Mouse (Mus musculus) midbrain, embryonic 13.5 days (tissue): ENCODE data around the gene Ifitm2. TPM values are rescaled to one million over a fixed set of nuclear protein-coding genes. Genes with fewer than 3 reads are reported as not detected.

ENCODE experiments used
- ATAC-seq: fragments of 200-750 bp; cut with Nextera tagmentation; 2 replicates; pipeline ENCODE4 v1.8.0; 2017; ENCODE audit warnings: mild to moderate bottlenecking, moderate TSS enrichment, moderate library complexity
- H3K27ac ChIP-seq: fragments of 300-500 bp; sonication (generic); 2 replicates; pipeline ENCODE4 v1.5.1; 2015; ENCODE audit warnings: inconsistent platforms, mild to moderate bottlenecking, moderate library complexity
- H3K27me3 ChIP-seq: fragments of 300-500 bp; sonication (generic); 2 replicates; pipeline ENCODE4 v1.6.1; 2015; ENCODE audit warnings: mild to moderate bottlenecking, inconsistent platforms
- H3K36me3 ChIP-seq: fragments of 300-500 bp; sonication (generic); 2 replicates; pipeline ENCODE4 v1.6.1; 2015; ENCODE audit warnings: mild to moderate bottlenecking, inconsistent platforms
- H3K4me1 ChIP-seq: fragments of 300-500 bp; sonication (generic); replicated peaks from 2 replicates; pipeline ENCODE4 v1.6.1; 2015; ENCODE audit warnings: inconsistent platforms
- H3K4me2 ChIP-seq: fragments of 300-500 bp; sonication (generic); replicated peaks from 2 replicates; pipeline ENCODE4 v1.6.1; 2015; ENCODE audit warnings: moderate library complexity, mild to moderate bottlenecking, inconsistent platforms
- H3K4me3 ChIP-seq: fragments of 300-500 bp; sonication (generic); replicated peaks from 2 replicates; pipeline ENCODE4 v1.5.1; 2015; ENCODE audit warnings: mild to moderate bottlenecking, inconsistent platforms
- H3K9ac ChIP-seq: fragments of 300-500 bp; sonication (generic); replicated peaks from 2 replicates; pipeline ENCODE4 v1.6.1; 2015; ENCODE audit warnings: mild to moderate bottlenecking, inconsistent platforms
- H3K9me3 ChIP-seq: fragments of 300-500 bp; sonication (generic); 2 replicates; pipeline ENCODE4 v1.6.1; 2016; ENCODE audit warnings: mild to moderate bottlenecking, inconsistent platforms
- WGBS: fragments of 180-500 bp; shearing (Covaris S2); methylation state at CpG from one replicate; pipeline ENCODE4 v1.1.7; 2015; 5-methylcytosine and 5-hydroxymethylcytosine counted together
- polyA plus RNA-seq: library from polyadenylated mRNA; unstranded; fragments of >200 nt; fragmentation: Nextera tagmentation; extraction: Ambion mirVana; gene quantifications from 2 replicates; pipeline ENCODE4 v1.2.1, GENCODE M21; 2015

Gene Ifitm2
- polyA plus RNA-seq, 1 experiment from 2014 or later = 144 TPM

DNA sequence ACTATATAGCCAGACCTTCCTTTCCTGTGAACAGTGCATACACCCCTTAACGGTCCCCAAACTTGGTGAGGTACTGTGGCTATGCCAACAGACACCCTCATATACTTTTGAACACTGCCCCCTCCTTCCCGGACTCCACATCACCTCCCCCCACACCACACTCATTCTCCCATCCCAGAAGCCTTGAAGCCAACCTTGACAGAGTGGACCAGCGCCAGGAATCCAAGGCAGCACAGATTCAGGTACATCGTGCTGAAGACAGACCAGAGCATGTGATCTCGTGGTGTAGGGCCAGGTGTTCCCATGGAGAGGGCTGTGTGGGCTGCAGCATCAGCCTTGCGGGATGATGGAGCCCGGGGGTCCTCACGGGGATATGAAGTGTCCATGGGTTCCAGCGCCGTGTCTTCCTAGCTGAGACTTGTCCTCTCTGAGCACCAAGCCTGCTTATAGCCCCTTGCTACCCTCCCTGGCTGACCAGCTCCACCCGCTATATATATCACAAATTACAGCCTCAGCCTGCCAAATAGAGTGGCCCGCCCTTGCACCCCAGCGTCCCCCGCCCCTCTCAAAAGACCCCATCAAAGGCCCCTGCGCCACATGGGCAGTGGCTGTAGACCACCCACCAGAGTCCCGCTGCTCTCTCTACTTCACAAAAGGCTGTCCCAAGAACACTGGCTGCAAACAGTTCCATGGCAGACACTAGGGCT lies 5.8 kb downstream of the Ifitm2 start, which contains the start of gene Ifitm5:
Gene Ifitm5 (minus strand): TSS at position 468 of the 707 bp plus-strand sequence.
- no peak for ATAC-seq
- Histone ChIP-seq H3K27me3 (no peaks in the 10 kb centered on the region), H3K4me2 (no peak within 1 kb of the TSS), H3K4me1 (peaks cover 23% of the 10 kb centered on the region), H3K36me3 (0 out of 2 replicates have a peak, but pooled peaks cover 5% of the 10 kb centered on the region), H3K9me3 (no peaks in the 10 kb centered on the region), H3K4me3 (no peak within 1 kb of the TSS), H3K27ac (no peak within 1 kb of the TSS), H3K9ac (no peak within 1 kb of the TSS)
- WGBS = 78% methylated on average over 16 of the region's 16 CpGs

DNA sequence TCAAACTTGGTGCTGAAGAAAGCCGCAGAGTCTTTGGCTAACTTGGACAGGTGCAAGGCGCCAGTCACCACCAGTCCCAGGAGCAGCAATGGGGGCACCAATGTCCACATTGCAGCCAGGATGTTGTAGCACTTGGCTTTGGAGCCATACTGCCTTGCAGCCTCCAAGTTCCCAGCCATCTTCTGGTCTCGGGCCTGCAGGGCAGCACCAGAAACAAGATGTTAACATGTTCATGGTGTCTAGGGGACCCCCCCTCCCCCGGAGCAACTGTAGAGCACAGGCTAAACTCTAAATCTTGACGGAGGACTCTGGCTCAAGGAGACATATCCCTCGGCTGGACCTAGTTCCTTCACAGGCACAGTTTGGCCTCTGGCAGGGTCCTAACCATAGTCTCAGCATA lies 6.5 kb downstream of the Ifitm2 start:
- Histone ChIP-seq H3K27ac (no peak overlapping the region), H3K4me3 (no peak overlapping the region), H3K27me3 (no peaks in the 10 kb centered on the region), H3K36me3 (0 out of 2 replicates have a peak, but pooled peaks cover 5% of the 10 kb centered on the region), H3K4me2 (no peak overlapping the region), H3K9me3 (no peaks in the 10 kb centered on the region), H3K4me1 (peaks cover 16% of the 10 kb centered on the region), H3K9ac (no peak overlapping the region)
- no peak for ATAC-seq
- 90% methylated on average over 6 of the region's 6 CpGs for WGBS

DNA sequence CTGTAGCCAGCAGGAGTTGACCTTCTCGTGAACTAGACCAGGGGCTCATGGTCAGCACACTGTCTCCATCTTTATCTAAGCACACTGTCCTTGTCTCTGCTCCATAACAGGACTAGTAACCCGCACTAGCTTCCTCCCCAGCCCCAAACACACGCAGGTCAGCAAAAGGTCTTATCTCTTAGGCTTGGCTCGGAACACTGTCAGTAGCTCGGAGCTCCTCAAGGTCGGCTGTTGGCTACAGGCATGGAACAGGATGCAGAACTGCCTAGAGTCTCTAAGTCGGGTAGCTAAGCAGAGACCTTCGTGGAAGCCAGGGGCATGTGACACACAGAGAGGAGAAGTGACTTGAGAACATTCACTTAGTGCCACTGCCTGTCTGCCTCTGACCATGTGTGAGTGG lies 7.6 kb downstream of the Ifitm2 start:
- H3K27ac ChIP-seq = no peak overlapping the region
- H3K9ac ChIP-seq = no peak overlapping the region
- no peak overlapping the region for H3K4me3 ChIP-seq
- H3K9me3 ChIP-seq = no peaks in the 10 kb centered on the region
- H3K4me1 ChIP-seq = peaks cover 14% of the 10 kb centered on the region
- no peak overlapping the region for H3K4me2 ChIP-seq
- ATAC-seq = no peak
- 90% methylated on average over 8 of the region's 8 CpGs for WGBS
- 0 out of 2 replicates have a peak, but pooled peaks cover 5% of the 10 kb centered on the region for H3K36me3 ChIP-seq
- no peaks in the 10 kb centered on the region for H3K27me3 ChIP-seq

- H3K27ac ChIP-seq = no peak overlapping the region
- H3K4me2 ChIP-seq = no peak overlapping the region
- H3K36me3 ChIP-seq = 0 out of 2 replicates have a peak, but pooled peaks cover 5% of the 10 kb centered on the region
- no peak overlapping the region for H3K4me3 ChIP-seq
- H3K4me1 ChIP-seq = peaks cover 19% of the 10 kb centered on the region
- H3K9ac ChIP-seq = no peak overlapping the region
- no peaks in the 10 kb centered on the region for H3K9me3 ChIP-seq
- H3K27me3 ChIP-seq = no peaks in the 10 kb centered on the region
- WGBS = 75% methylated on average over 7 of the region's 7 CpGs
- no peak for ATAC-seq
These were observed 8.8 kb downstream of the Ifitm2 start for GRCm38 (mm10) chr7:140946980-140947379.

DNA sequence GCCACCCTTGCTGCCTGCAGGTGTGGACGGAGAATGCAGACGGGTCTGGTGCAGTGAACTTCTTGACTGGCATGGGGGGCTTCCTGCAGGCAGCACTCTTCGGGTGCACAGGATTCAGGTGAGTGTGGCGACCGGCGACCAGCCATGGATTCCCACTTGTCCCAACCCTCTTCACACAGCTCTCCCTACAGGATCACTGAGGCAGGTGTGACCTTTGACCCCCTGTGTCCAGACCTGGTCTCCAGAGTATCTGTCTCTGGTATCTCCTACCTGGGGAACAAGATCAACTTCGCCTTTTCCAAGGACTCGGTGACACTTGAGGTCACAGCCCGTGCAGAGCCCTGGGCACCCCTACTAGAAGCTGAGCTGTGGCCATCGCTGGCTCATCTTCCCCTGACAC lies 9.5 kb downstream of the Ifitm2 start:
- no peaks in the 10 kb centered on the region for H3K9me3 ChIP-seq
- ATAC-seq = no peak
- WGBS = 87% methylated on average over 10 of the region's 10 CpGs
- no peak overlapping the region for H3K4me2 ChIP-seq
- no peak overlapping the region for H3K9ac ChIP-seq
- peaks cover 24% of the 10 kb centered on the region for H3K4me1 ChIP-seq
- no peaks in the 10 kb centered on the region for H3K27me3 ChIP-seq
- no peak overlapping the region for H3K27ac ChIP-seq
- H3K36me3 ChIP-seq = 0 out of 2 replicates have a peak, but pooled peaks cover 5% of the 10 kb centered on the region
- H3K4me3 ChIP-seq = no peak overlapping the region

DNA sequence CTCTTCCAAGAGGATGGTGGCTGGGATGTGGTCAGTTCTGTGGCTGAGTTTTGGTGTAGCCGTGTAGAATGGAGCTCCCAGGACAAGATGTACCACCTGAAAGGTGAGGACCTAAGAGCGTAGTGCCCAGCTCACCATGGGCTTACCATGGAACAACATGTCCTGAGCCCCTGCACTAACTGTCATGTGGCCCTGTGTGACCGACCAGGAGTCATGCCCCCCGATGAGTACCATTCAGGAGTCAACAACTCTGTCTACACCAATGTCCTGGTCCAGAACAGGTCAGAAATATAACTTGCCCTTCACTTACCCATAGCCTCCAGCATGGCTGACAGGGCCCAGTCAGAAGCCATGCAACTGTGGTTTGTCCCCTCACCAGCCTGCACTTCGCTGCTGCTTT lies 10.5 kb downstream of the Ifitm2 start:
- Histone ChIP-seq H3K27me3 (no peaks in the 10 kb centered on the region), H3K4me1 (peaks cover 16% of the 10 kb centered on the region), H3K27ac (no peak overlapping the region), H3K36me3 (0 out of 2 replicates have a peak, but pooled peaks cover 5% of the 10 kb centered on the region), H3K9ac (no peak overlapping the region), H3K4me2 (no peak overlapping the region), H3K9me3 (no peaks in the 10 kb centered on the region), H3K4me3 (no peak overlapping the region)
- ATAC-seq = no peak
- 95% methylated on average over 5 of the region's 5 CpGs for WGBS

DNA sequence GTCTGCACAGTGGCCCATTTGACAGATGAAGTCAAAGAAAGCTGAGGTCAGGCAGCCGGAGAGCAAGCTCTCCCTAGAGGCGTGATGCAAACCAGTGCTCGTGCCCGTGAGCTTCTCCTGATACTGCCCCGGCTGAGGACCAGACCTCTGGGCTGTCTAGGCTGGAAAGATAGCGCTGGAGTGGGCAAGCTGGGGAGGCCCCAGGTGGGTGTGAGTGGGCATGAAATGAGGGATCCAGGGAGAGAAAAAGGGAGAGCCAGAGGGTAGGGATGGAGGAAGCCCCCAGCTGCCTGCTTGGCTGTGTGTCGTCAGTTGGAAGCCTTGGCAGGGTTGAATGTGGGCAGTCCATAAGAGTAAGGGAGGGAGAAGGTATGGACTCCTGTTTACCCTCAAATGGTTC lies 11.6 kb downstream of the Ifitm2 start:
- Histone ChIP-seq H3K9me3 (no peaks in the 10 kb centered on the region), H3K27me3 (peaks cover 4% of the 10 kb centered on the region; the same call in 1 of the 2 replicates), H3K4me2 (no peak overlapping the region), H3K4me3 (no peak overlapping the region), H3K36me3 (0 out of 2 replicates have a peak, but pooled peaks cover 5% of the 10 kb centered on the region), H3K4me1 (peaks cover 14% of the 10 kb centered on the region), H3K9ac (no peak overlapping the region), H3K27ac (no peak overlapping the region)
- 89% methylated on average over 7 of the region's 7 CpGs for WGBS
- no peak for ATAC-seq

DNA sequence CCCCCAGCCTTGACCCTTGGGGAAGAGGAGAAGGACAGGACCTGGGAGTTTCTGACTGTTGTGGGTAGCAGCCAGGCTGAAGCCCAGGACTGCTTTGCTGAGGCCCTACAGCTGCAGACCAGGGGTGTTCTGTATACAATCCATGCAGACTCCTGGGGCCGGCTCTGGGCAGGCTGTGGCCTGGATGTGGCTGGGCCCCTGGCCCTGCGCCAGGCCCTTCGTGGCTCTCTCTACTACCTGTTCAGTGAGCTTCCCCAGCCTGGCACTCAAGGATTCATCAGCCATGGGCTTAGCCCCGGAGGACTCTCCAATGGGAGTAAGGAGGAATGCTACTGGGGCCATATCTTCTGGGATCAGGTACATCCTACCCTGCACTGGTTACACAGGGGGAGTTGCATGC lies 12.4 kb downstream of the Ifitm2 start:
- no peak for ATAC-seq

GRCm38 (mm10) chr7:140942811-140943210 lies 13.0 kb downstream of the Ifitm2 start:
- Histone ChIP-seq H3K27ac (no peak overlapping the region), H3K4me2 (no peak overlapping the region), H3K9ac (no peak overlapping the region), H3K9me3 (no peaks in the 10 kb centered on the region), H3K4me1 (peaks cover 14% of the 10 kb centered on the region), H3K27me3 (peaks cover 4% of the 10 kb centered on the region; the same call in 1 of the 2 replicates), H3K36me3 (no peaks in the 10 kb centered on the region), H3K4me3 (no peak overlapping the region)
- ATAC-seq = no peak
- WGBS = 93% methylated on average over 10 of the region's 10 CpGs

More for the DNA sequence above, 12.4 kb downstream of the Ifitm2 start:
- H3K4me2 ChIP-seq = no peak overlapping the region
- peaks cover 4% of the 10 kb centered on the region; the same call in 1 of the 2 replicates for H3K27me3 ChIP-seq
- H3K9ac ChIP-seq = no peak overlapping the region
- no peak overlapping the region for H3K4me3 ChIP-seq
- 0 out of 2 replicates have a peak, but pooled peaks cover 1% of the 10 kb centered on the region for H3K36me3 ChIP-seq
- no peaks in the 10 kb centered on the region for H3K9me3 ChIP-seq
- H3K27ac ChIP-seq = no peak overlapping the region
- H3K4me1 ChIP-seq = peaks cover 14% of the 10 kb centered on the region
- WGBS = 91% methylated on average over 4 of the region's 4 CpGs

GRCm38 (mm10) chr7:140942341-140942740 lies 13.4 kb downstream of the Ifitm2 start:
- H3K27me3 ChIP-seq = peaks cover 4% of the 10 kb centered on the region; the same call in 1 of the 2 replicates
- peak overlapping the region; percentile 46 for H3K4me3 ChIP-seq
- H3K27ac ChIP-seq = no peak overlapping the region
- WGBS = 67% methylated on average over 9 of the region's 9 CpGs
- peak overlapping the region; percentile 54; the same call in 1 of the 2 replicates for H3K9ac ChIP-seq
- no peaks in the 10 kb centered on the region for H3K36me3 ChIP-seq
- no peaks in the 10 kb centered on the region for H3K9me3 ChIP-seq
- peaks cover 14% of the 10 kb centered on the region for H3K4me1 ChIP-seq
- ATAC-seq = no peak
- peak overlapping the region; percentile 61 for H3K4me2 ChIP-seq

- H3K4me3 ChIP-seq = peak within 1 kb of the TSS; percentile 46
- WGBS = 4% methylated on average over 33 of the region's 33 CpGs
- peaks cover 14% of the 10 kb centered on the region for H3K4me1 ChIP-seq
- peaks cover 4% of the 10 kb centered on the region; the same call in 1 of the 2 replicates for H3K27me3 ChIP-seq
- ATAC-seq = peak; percentile 90
- H3K9me3 ChIP-seq = no peaks in the 10 kb centered on the region
- H3K9ac ChIP-seq = peak within 1 kb of the TSS; percentile 54
- H3K4me2 ChIP-seq = peak within 1 kb of the TSS; percentile 61
- H3K36me3 ChIP-seq = no peaks in the 10 kb centered on the region
- peak within 1 kb of the TSS; percentile 19; the same call in 1 of the 2 replicates for H3K27ac ChIP-seq
These were observed 14.3 kb downstream of the Ifitm2 start, which contains the start of gene Pgghg for GRCm38 (mm10) chr7:140941222-140942051. Gene Pgghg (plus strand): TSS chr7:140941391.
